Mouse (Mus musculus) liver, embryonic 16.5 days (tissue): ENCODE results near the gene Anxa5. TPM values are rescaled to one million over a fixed set of nuclear protein-coding genes. Genes with fewer than 3 reads are reported as not detected.

Source experiments
- ATAC-seq: fragments of 200-750 bp; cut with Nextera tagmentation; 2 replicates; pipeline ENCODE4 v1.8.0; 2017; ENCODE audit warnings: low read depth, mild to moderate bottlenecking, moderate number of reproducible peaks, moderate library complexity
- H3K27ac ChIP-seq: fragments of 300-500 bp; sonication (generic); 2 replicates; pipeline ENCODE4 v1.5.1; 2014; ENCODE audit warnings: mild to moderate bottlenecking, low read length
- H3K27me3 ChIP-seq: fragments of 300-500 bp; sonication (generic); 2 replicates; pipeline ENCODE4 v1.6.1; 2014; ENCODE audit warnings: low read depth, low read length, mixed read lengths; ENCODE audit not compliant: control insufficient read depth, insufficient read depth
- H3K36me3 ChIP-seq: fragments of 300-500 bp; sonication (generic); 2 replicates; pipeline ENCODE4 v1.6.1; 2014; ENCODE audit warnings: mild to moderate bottlenecking; ENCODE audit not compliant: control insufficient read depth, insufficient read depth
- H3K4me1 ChIP-seq: fragments of 300-500 bp; sonication (generic); 2 replicates; pipeline ENCODE4 v1.6.1; 2014; ENCODE audit warnings: low read depth, low read length, mixed read lengths; ENCODE audit not compliant: control insufficient read depth
- H3K4me2 ChIP-seq: fragments of 300-500 bp; sonication (generic); 2 replicates; pipeline ENCODE4 v1.6.1; 2014; ENCODE audit warnings: low read depth, low read length, mixed read lengths
- H3K4me3 ChIP-seq: fragments of 300-500 bp; sonication (generic); 2 replicates; pipeline ENCODE4 v1.5.1; 2014; ENCODE audit warnings: low read depth, mild to moderate bottlenecking, low read length
- H3K9ac ChIP-seq: fragments of 300-500 bp; sonication (generic); 2 replicates; pipeline ENCODE4 v1.6.1; 2014; ENCODE audit warnings: low read depth, low read length
- H3K9me3 ChIP-seq: fragments of 300-500 bp; sonication (generic); replicated peaks from 2 replicates; pipeline ENCODE4 v1.6.1; 2016; ENCODE audit warnings: low read length; ENCODE audit not compliant: control insufficient read depth
- WGBS: fragments of 180-500 bp; shearing (Covaris S2); extraction: QIAGEN DNeasy Blood & Tissue Kit; methylation state at CpG from one replicate; pipeline ENCODE4 v1.1.7; 2014; ENCODE audit not compliant: insufficient replicate concordance; 5-methylcytosine and 5-hydroxymethylcytosine counted together
- polyA plus RNA-seq: library from polyadenylated mRNA; unstranded; fragments of >200 nt; fragmentation: Nextera tagmentation; extraction: Ambion mirVana; gene quantifications from 2 replicates; pipeline ENCODE4 v1.2.1, GENCODE M21; 2015

Gene Anxa5
- polyA plus RNA-seq, 1 experiment from 2014 or later: 80.2 TPM

DNA sequence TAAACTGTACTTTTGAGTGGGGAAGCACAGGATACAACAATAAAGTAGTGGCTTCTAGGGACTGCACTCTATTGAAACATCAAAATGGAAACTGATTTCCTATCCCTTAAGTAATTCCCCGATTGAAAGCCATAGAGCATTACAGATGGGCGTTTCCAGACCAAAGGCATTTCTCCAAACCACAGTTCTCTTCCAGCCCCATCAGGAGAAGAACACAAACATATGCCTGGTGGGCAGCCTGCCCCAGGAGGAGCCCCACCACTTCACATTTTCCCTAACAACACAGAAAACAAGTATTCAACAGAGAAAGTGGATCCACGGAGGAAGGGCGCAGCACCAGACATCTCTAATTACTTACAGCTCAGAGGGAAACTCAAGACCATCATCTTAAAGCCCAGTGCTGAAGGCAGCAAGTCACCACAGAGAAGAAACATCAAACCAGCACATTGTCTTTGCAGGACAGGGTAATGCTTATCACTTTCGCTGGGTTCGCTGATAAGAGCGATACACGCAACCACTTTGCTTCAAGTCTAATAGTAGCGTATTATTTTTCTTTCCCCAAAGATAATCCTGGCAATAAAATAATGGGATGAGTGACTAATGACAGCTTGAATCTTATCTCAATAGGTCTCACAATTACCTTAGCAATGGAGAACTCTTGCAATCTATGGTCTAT, 17.2 kb upstream of the Anxa5 start:
- H3K9ac ChIP-seq: no peak overlapping the region
- ATAC-seq: no peak

GRCm38 (mm10) chr3:36491535-36491934, 15.8 kb upstream of the Anxa5 start:
- Histone ChIP-seq H3K4me3 (no peak overlapping the region), H3K27ac (no peak overlapping the region)
- no peak for ATAC-seq

More for the DNA sequence above, 17.2 kb upstream of the Anxa5 start:
- H3K27me3 ChIP-seq: no peaks in the 10 kb centered on the region
- no peak overlapping the region for H3K4me2 ChIP-seq
- H3K4me3 ChIP-seq: no peak overlapping the region
- H3K27ac ChIP-seq: no peak overlapping the region
- no peaks in the 10 kb centered on the region for H3K9me3 ChIP-seq
- no peaks in the 10 kb centered on the region for H3K36me3 ChIP-seq
- WGBS: 38% methylated on average over 9 of the region's 9 CpGs
- H3K4me1 ChIP-seq: no peaks in the 10 kb centered on the region

DNA sequence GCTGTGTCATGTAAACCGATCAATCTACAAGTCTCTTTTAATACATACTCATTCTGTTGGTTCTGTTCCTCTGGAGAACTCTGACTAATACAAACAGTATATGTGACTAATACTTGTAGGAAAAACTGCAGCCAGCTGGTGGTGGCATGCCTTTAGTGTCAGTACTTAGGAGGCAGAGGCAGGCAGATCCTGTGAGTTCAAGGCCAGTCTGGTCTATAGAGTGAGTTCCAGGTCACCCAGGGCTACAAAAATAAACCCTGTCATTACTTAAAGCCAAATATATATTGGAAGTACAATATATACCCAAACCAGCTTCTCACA, 13.9 kb upstream of the Anxa5 start:
- no peak for ATAC-seq
- Histone ChIP-seq H3K4me3 (no peak overlapping the region), H3K4me1 (0 out of 2 replicates have a peak, but pooled peaks cover 3% of the 10 kb centered on the region), H3K9ac (no peak overlapping the region), H3K36me3 (no peaks in the 10 kb centered on the region), H3K9me3 (no peaks in the 10 kb centered on the region), H3K27ac (no peak overlapping the region), H3K4me2 (no peak overlapping the region), H3K27me3 (no peaks in the 10 kb centered on the region)
- 68% methylated on average over 1 of the region's 1 CpGs for WGBS

More at GRCm38 (mm10) chr3:36491535-36491934, 15.8 kb upstream of the Anxa5 start:
- no peak overlapping the region for H3K4me2 ChIP-seq
- no peaks in the 10 kb centered on the region for H3K27me3 ChIP-seq
- no peaks in the 10 kb centered on the region for H3K4me1 ChIP-seq
- H3K9ac ChIP-seq: no peak overlapping the region
- H3K9me3 ChIP-seq: no peaks in the 10 kb centered on the region
- no peaks in the 10 kb centered on the region for H3K36me3 ChIP-seq
- 38% methylated on average over 5 of the region's 5 CpGs for WGBS

DNA sequence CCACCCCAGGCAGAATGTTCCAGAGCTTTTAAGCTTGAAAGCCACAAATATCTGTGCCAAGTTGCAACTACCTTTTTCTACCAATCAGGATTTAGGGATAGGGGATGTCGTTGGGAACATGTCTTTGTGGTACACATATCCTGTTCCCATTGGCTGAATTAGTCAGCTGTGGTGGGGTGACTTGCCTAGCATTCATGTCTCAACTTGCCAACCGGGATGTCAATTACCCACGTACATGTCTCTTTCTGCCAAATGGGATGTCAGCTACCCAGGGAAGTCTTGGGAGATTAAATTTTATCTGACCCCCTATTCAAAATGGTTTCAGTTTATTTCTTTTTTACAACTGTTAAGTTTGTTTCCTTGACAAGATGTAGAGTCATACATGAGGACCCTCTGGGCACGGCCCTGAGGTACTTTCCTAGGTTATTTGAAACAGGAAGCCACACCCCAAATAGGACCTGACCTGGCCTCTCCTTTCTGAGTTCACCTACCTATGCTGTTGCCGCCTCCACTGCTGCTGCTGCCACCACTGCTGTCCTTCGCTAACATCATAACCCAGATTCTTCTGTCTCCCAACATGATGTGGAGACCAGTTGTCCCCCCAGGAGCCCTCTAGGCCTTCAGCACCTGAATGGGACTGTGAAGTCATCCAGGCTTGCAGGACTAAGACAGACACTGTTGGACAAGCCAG, 13.3 kb upstream of the Anxa5 start:
- 0 out of 2 replicates have a peak, but pooled peaks cover 3% of the 10 kb centered on the region for H3K4me1 ChIP-seq
- ATAC-seq: no peak
- H3K27me3 ChIP-seq: no peaks in the 10 kb centered on the region
- H3K9me3 ChIP-seq: no peaks in the 10 kb centered on the region
- H3K36me3 ChIP-seq: no peaks in the 10 kb centered on the region
- no peak overlapping the region for H3K9ac ChIP-seq
- WGBS: 62% methylated on average over 6 of the region's 6 CpGs
- H3K4me3 ChIP-seq: no peak overlapping the region
- H3K27ac ChIP-seq: no peak overlapping the region
- no peak overlapping the region for H3K4me2 ChIP-seq

- Histone ChIP-seq H3K9me3 (no peaks in the 10 kb centered on the region), H3K4me2 (no peak overlapping the region), H3K4me3 (no peak overlapping the region), H3K27me3 (no peaks in the 10 kb centered on the region), H3K9ac (no peak overlapping the region), H3K27ac (no peak overlapping the region), H3K36me3 (no peaks in the 10 kb centered on the region), H3K4me1 (0 out of 2 replicates have a peak, but pooled peaks cover 3% of the 10 kb centered on the region)
- ATAC-seq: no peak
- WGBS: 55% methylated on average over 1 of the region's 1 CpGs
These were observed 12.7 kb upstream of the Anxa5 start for GRCm38 (mm10) chr3:36488367-36488766.

DNA sequence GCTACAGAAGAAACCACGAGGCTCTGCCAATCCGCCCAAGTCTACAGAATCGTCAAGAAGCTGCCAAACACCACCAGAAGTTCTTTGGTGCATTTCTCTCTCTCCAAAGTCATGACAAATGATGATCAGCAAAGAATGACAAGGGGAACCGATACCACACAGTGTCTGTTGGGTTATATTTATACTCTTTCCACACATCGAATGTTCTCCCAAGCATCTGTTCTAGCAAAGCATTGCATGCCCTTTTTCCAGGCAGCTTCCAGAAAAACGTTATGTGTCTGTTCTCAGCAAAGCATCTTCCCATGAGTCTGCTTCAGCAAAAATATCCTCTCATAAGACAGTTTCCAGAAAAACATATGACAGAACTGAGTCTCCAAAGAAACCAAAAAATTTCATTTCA, 11.2 kb upstream of the Anxa5 start:
- H3K4me2 ChIP-seq: no peak overlapping the region
- no peak overlapping the region for H3K27ac ChIP-seq
- WGBS: 57% methylated on average over 6 of the region's 6 CpGs
- no peak overlapping the region for H3K9ac ChIP-seq
- H3K4me3 ChIP-seq: no peak overlapping the region
- H3K4me1 ChIP-seq: peaks cover 3% of the 10 kb centered on the region; the same call in 1 of the 2 replicates
- no peak for ATAC-seq
- H3K36me3 ChIP-seq: no peaks in the 10 kb centered on the region
- no peaks in the 10 kb centered on the region for H3K27me3 ChIP-seq
- H3K9me3 ChIP-seq: no peaks in the 10 kb centered on the region

- Histone ChIP-seq H3K9me3 (no peaks in the 10 kb centered on the region), H3K36me3 (no peaks in the 10 kb centered on the region), H3K4me3 (no peak overlapping the region), H3K27ac (no peak overlapping the region), H3K4me2 (no peak overlapping the region), H3K27me3 (no peaks in the 10 kb centered on the region), H3K4me1 (peaks cover 3% of the 10 kb centered on the region; the same call in 1 of the 2 replicates), H3K9ac (no peak overlapping the region)
- 48% methylated on average over 6 of the region's 6 CpGs for WGBS
- ATAC-seq: no peak
These were observed 10.5 kb upstream of the Anxa5 start for GRCm38 (mm10) chr3:36486176-36486575.

DNA sequence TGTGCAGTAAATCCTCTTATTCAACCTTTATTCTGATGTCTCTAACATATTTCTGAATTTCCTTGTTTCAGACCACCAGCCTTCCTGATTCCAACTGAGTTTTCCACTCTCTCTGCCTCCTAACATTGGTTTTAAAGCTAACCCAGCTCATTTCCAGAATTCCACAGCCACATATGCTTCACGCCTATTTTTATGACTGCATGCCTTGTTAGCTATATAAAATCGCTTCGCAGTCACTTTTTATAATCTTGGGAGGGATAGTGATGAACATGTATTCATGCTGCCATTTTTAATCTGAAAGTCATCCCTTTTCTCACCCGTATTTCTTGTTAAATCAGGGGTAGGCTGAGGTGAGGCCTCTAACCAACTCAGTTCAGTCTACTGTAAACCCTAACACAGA, 8.6 kb upstream of the Anxa5 start:
- Histone ChIP-seq H3K4me3 (no peak overlapping the region), H3K4me1 (peaks cover 3% of the 10 kb centered on the region; the same call in 1 of the 2 replicates), H3K9ac (no peak overlapping the region), H3K27me3 (no peaks in the 10 kb centered on the region), H3K4me2 (no peak overlapping the region), H3K27ac (no peak overlapping the region), H3K36me3 (no peaks in the 10 kb centered on the region), H3K9me3 (no peaks in the 10 kb centered on the region)
- ATAC-seq: no peak
- WGBS: 76% methylated on average over 4 of the region's 4 CpGs

GRCm38 (mm10) chr3:36482940-36483339, 7.2 kb upstream of the Anxa5 start:
- Histone ChIP-seq H3K9me3 (no peaks in the 10 kb centered on the region), H3K4me1 (peaks cover 3% of the 10 kb centered on the region; the same call in 1 of the 2 replicates), H3K4me2 (peak overlapping the region; percentile 18; the same call in 1 of the 2 replicates), H3K9ac (no peak overlapping the region), H3K27ac (no peak overlapping the region), H3K27me3 (no peaks in the 10 kb centered on the region), H3K36me3 (no peaks in the 10 kb centered on the region), H3K4me3 (no peak overlapping the region)
- ATAC-seq: peak; percentile 64
- WGBS: 41% methylated on average over 9 of the region's 9 CpGs
